Mouse (Mus musculus): ENCODE data around the gene 4930512M02Rik. TPM values are rescaled to one million over a fixed set of nuclear protein-coding genes. Genes with fewer than 3 reads are reported as not detected.

4930512M02Rik gene
- polyA plus RNA-seq, 1 experiment from 2014 or later = not detected

GRCm38 (mm10) chr11:11667254-11667921 lies 39.8 kb upstream of the 4930512M02Rik start:
- Histone ChIP-seq H3K4me3 (ENCODE audit: low read depth, low read length) (no peak overlapping the region), H3K27me3 (ENCODE audit: control insufficient read depth, insufficient read depth, low read length) (no peaks in the 10 kb centered on the region), H3K4me2 (replicated peaks; ENCODE audit: low read depth) (no peak overlapping the region), H3K27ac (replicated peaks) (no peak overlapping the region), H3K9ac (ENCODE audit: low read length) (no peak overlapping the region), H3K4me1 (replicated peaks; ENCODE audit: control insufficient read depth, insufficient read depth) (no peaks in the 10 kb centered on the region), H3K9me3 (ENCODE audit: control insufficient read depth, low read length) (no peaks in the 10 kb centered on the region), H3K36me3 (ENCODE audit: control insufficient read depth, insufficient read depth, low read length) (no peaks in the 10 kb centered on the region)
- 74% methylated on average over 4 of the region's 4 CpGs for WGBS
- ATAC-seq (ENCODE audit: low FRiP score, low TSS enrichment) (no peak), DNase-seq (ENCODE audit: low spot score) (no peak)
- no peak for TF ChIP-seq CTCF (IDR thresholded peaks at IDR 0.05; ENCODE audit: low read depth)
- no peak for TF ChIP-seq EP300 (optimal IDR thresholded peaks at IDR 0.05)

- H3K4me2 ChIP-seq (replicated peaks; ENCODE audit: low read depth) = no peak overlapping the region
- no peak overlapping the region for H3K9ac ChIP-seq (ENCODE audit: low read length)
- H3K27me3 ChIP-seq (ENCODE audit: control insufficient read depth, insufficient read depth, low read length) = no peaks in the 10 kb centered on the region
- H3K36me3 ChIP-seq (ENCODE audit: control insufficient read depth, insufficient read depth, low read length) = no peaks in the 10 kb centered on the region
- 66% methylated on average over 4 of the region's 4 CpGs for WGBS
- no peak overlapping the region for H3K27ac ChIP-seq (replicated peaks)
- no peaks in the 10 kb centered on the region for H3K4me1 ChIP-seq (replicated peaks; ENCODE audit: control insufficient read depth, insufficient read depth)
- H3K9me3 ChIP-seq (ENCODE audit: control insufficient read depth, low read length) = no peaks in the 10 kb centered on the region
- DNase-seq (ENCODE audit: low spot score) = no peak
- TF ChIP-seq EP300 (optimal IDR thresholded peaks at IDR 0.05) (no peak), CTCF (IDR thresholded peaks at IDR 0.05; ENCODE audit: low read depth) (no peak)
- no peak overlapping the region for H3K4me3 ChIP-seq (ENCODE audit: low read depth, low read length)
- no peak for ATAC-seq (ENCODE audit: low FRiP score, low TSS enrichment)
Observed at GRCm38 (mm10) chr11:11660651-11661050, 33.0 kb upstream of the 4930512M02Rik start.

- WGBS = 73% methylated on average over 4 of the region's 4 CpGs
- Histone ChIP-seq H3K4me1 (replicated peaks; ENCODE audit: control insufficient read depth, insufficient read depth) (no peaks in the 10 kb centered on the region), H3K9me3 (ENCODE audit: control insufficient read depth, low read length) (no peaks in the 10 kb centered on the region), H3K27ac (replicated peaks) (no peak overlapping the region), H3K36me3 (ENCODE audit: control insufficient read depth, insufficient read depth, low read length) (no peaks in the 10 kb centered on the region), H3K27me3 (ENCODE audit: control insufficient read depth, insufficient read depth, low read length) (no peaks in the 10 kb centered on the region), H3K4me2 (replicated peaks; ENCODE audit: low read depth) (no peak overlapping the region), H3K9ac (ENCODE audit: low read length) (no peak overlapping the region), H3K4me3 (ENCODE audit: low read depth, low read length) (no peak overlapping the region)
- DNase-seq (ENCODE audit: low spot score) (no peak), ATAC-seq (ENCODE audit: low FRiP score, low TSS enrichment) (no peak)
- TF ChIP-seq EP300 (optimal IDR thresholded peaks at IDR 0.05) = no peak
- no peak for TF ChIP-seq CTCF (IDR thresholded peaks at IDR 0.05; ENCODE audit: low read depth)
Observed at GRCm38 (mm10) chr11:11658834-11659233, 31.2 kb upstream of the 4930512M02Rik start.

GRCm38 (mm10) chr11:11657634-11658033 lies 30.0 kb upstream of the 4930512M02Rik start:
- TF ChIP-seq CTCF (IDR thresholded peaks at IDR 0.05; ENCODE audit: low read depth) = no peak
- no peak for TF ChIP-seq EP300 (optimal IDR thresholded peaks at IDR 0.05)

DNA sequence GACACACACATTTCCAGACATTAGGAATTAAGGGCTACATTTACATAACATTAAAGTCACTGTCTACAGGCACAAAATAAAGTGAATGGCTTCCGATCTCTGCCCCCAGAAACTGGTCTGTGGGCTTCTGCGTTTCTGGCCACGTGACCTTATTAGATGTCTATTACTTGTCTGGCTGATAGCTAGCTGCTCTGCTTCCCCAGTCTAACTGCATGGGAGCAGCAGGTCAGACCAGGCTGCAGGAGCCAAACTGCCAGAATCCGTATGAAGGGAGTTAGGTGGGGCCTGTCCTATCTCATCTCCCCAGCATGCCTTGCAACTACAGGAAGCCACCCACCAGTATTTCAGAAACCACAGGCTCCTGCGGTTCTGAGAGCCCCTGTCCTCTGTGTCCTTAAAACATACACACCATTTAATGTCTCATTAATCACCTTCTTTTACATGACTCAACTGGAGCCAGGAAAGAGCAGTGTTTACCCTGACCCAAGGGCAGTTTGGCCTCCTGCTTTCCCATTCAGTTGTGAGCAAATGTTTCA lies 29.4 kb upstream of the 4930512M02Rik start:
- no peaks in the 10 kb centered on the region for H3K9me3 ChIP-seq (ENCODE audit: control insufficient read depth, low read length)
- no peak overlapping the region for H3K4me2 ChIP-seq (replicated peaks; ENCODE audit: low read depth)
- no peak overlapping the region for H3K9ac ChIP-seq (ENCODE audit: low read length)
- no peaks in the 10 kb centered on the region for H3K36me3 ChIP-seq (ENCODE audit: control insufficient read depth, insufficient read depth, low read length)
- DNase-seq (ENCODE audit: low spot score) (no peak), ATAC-seq (ENCODE audit: low FRiP score, low TSS enrichment) (peak; percentile 53; the same call in 1 of the 2 replicates)
- H3K4me1 ChIP-seq (replicated peaks; ENCODE audit: control insufficient read depth, insufficient read depth) = no peaks in the 10 kb centered on the region
- H3K4me3 ChIP-seq (ENCODE audit: low read depth, low read length) = no peak overlapping the region
- 21% methylated on average over 5 of the region's 5 CpGs for WGBS
- no peak for TF ChIP-seq CTCF (IDR thresholded peaks at IDR 0.05; ENCODE audit: low read depth)
- no peak for TF ChIP-seq EP300 (optimal IDR thresholded peaks at IDR 0.05)
- no peak overlapping the region for H3K27ac ChIP-seq (replicated peaks)
- H3K27me3 ChIP-seq (ENCODE audit: control insufficient read depth, insufficient read depth, low read length) = no peaks in the 10 kb centered on the region

More at GRCm38 (mm10) chr11:11657634-11658033, 30.0 kb upstream of the 4930512M02Rik start:
- Histone ChIP-seq H3K4me2 (replicated peaks; ENCODE audit: low read depth) (no peak overlapping the region), H3K4me3 (ENCODE audit: low read depth, low read length) (no peak overlapping the region), H3K27me3 (ENCODE audit: control insufficient read depth, insufficient read depth, low read length) (no peaks in the 10 kb centered on the region), H3K9ac (ENCODE audit: low read length) (no peak overlapping the region), H3K4me1 (replicated peaks; ENCODE audit: control insufficient read depth, insufficient read depth) (no peaks in the 10 kb centered on the region), H3K27ac (replicated peaks) (no peak overlapping the region), H3K36me3 (ENCODE audit: control insufficient read depth, insufficient read depth, low read length) (no peaks in the 10 kb centered on the region), H3K9me3 (ENCODE audit: control insufficient read depth, low read length) (no peaks in the 10 kb centered on the region)
- WGBS = 77% methylated on average over 4 of the region's 4 CpGs
- DNase-seq (ENCODE audit: low spot score) (no peak), ATAC-seq (ENCODE audit: low FRiP score, low TSS enrichment) (no peak)

- Histone ChIP-seq H3K36me3 (ENCODE audit: control insufficient read depth, insufficient read depth, low read length) (no peaks in the 10 kb centered on the region), H3K4me3 (ENCODE audit: low read depth, low read length) (no peak overlapping the region), H3K4me1 (replicated peaks; ENCODE audit: control insufficient read depth, insufficient read depth) (no peaks in the 10 kb centered on the region), H3K27me3 (ENCODE audit: control insufficient read depth, insufficient read depth, low read length) (no peaks in the 10 kb centered on the region), H3K9ac (ENCODE audit: low read length) (no peak overlapping the region), H3K9me3 (ENCODE audit: control insufficient read depth, low read length) (no peaks in the 10 kb centered on the region), H3K27ac (replicated peaks) (no peak overlapping the region), H3K4me2 (replicated peaks; ENCODE audit: low read depth) (no peak overlapping the region)
- WGBS = 77% methylated on average over 3 of the region's 3 CpGs
- no peak for ATAC-seq (ENCODE audit: low FRiP score, low TSS enrichment)
- DNase-seq (ENCODE audit: low spot score) = no peak
- TF ChIP-seq CTCF (IDR thresholded peaks at IDR 0.05; ENCODE audit: low read depth) (no peak), EP300 (optimal IDR thresholded peaks at IDR 0.05) (no peak)
Observed at GRCm38 (mm10) chr11:11656388-11656787, 28.8 kb upstream of the 4930512M02Rik start.

Data from stomach, postnatal 0 days (tissue).